Mouse (Mus musculus) bone marrow macrophage, adult 2 months (primary cell): ENCODE data around the gene Mlxipl. TPM values are rescaled to one million over a fixed set of nuclear protein-coding genes. Genes with fewer than 3 reads are reported as not detected.

Experiments
- H3K27ac ChIP-seq: 2 replicates; pipeline ENCODE4 v1.5.1; 2012; ENCODE audit warnings: low read depth, low read length; ENCODE audit not compliant: insufficient read depth
- H3K4me1 ChIP-seq: 2 replicates; pipeline ENCODE4 v1.6.1; 2012; ENCODE audit warnings: low read length; ENCODE audit not compliant: control insufficient read depth, insufficient read depth
- H3K4me3 ChIP-seq: 2 replicates; pipeline ENCODE4 v1.5.1; 2012; ENCODE audit warnings: mild to moderate bottlenecking, low read length, moderate library complexity; ENCODE audit not compliant: insufficient read depth
- CTCF ChIP-seq: IDR thresholded peaks from 2 replicates; pipeline ENCODE4 v1.5.1; 2012; ENCODE audit warnings: low read depth, mild to moderate bottlenecking, low read length, moderate library complexity
- POLR2A ChIP-seq: IDR thresholded peaks from 2 replicates; pipeline ENCODE4 v1.6.1; 2012; ENCODE audit warnings: mild to moderate bottlenecking, low read depth, low read length, borderline replicate concordance
- polyA plus RNA-seq: library from polyadenylated mRNA; stranded (reverse); fragments of >200 nt; gene quantifications from 2 replicates; pipeline ENCODE4 v1.2.4, GENCODE M21; 2012; ENCODE audit not compliant: missing spikeins, insufficient read depth, insufficient read length

Gene Mlxipl
- polyA plus RNA-seq, 1 experiment = not detected

DNA sequence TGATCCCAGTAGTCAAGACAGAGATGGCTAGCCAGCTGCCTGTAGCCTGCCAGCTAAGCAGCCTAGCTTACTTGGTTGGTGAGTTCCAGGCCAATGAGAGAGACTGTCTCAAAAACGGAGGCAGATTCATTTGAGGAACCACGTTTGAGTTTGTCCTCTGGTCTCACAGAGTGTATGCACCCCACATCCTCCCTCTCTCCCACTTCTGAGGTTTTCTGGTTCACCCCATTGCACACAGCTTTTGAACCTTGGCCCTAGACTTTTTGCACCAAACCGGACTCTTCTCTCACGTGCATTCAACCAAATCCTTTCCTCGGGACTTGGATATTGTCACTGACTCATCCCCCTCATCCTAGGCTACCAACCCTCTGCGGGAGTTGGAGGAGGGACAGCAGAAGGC is 20.3 kb downstream of the Mlxipl start:
- Histone ChIP-seq H3K27ac (no peak overlapping the region), H3K4me3 (no peak overlapping the region), H3K4me1 (no peaks in the 10 kb centered on the region)
- TF ChIP-seq POLR2A (no peak), CTCF (no peak)

DNA sequence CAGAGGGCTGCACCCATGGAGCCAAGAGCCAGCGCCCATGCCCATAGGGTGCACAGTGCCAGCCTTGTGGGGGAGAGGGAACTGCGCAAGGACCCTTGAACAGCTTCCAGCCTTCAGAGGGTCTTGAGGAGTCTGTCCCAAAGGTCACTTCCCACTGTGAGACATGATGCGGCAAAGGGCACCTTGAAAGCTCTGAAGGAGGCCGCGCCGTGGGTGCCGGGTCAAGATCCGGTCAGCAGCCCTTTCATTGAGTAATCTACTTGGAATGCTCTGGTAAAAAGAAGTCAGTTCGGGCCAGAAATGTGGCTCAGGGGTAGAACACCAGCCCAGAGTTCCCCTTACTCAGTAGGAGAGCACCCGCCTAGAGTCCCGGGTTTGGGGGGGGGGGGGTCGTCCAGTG is 24.1 kb downstream of the Mlxipl start:
- Histone ChIP-seq H3K27ac (no peak overlapping the region), H3K4me1 (no peaks in the 10 kb centered on the region), H3K4me3 (no peak overlapping the region)
- no peak for TF ChIP-seq CTCF
- TF ChIP-seq POLR2A = no peak

DNA sequence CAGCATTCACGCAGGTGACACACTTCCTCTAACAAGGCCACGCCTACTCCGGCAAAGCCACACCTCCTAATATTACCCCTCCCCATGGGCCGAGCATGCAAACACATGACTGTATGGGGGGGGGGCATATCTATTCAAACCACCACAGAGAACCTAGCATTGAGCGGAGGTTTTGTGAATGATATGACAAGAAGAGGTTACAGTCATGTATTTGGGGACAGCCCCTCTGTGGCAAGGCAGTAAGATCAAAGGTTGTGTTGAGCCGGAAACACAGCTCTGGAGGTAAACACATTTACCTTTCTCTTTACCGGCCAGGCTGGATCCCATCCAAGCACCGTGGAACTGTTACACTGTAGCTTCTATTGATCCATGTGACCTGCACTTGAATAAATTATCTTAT is 25.6 kb downstream of the Mlxipl start:
- TF ChIP-seq CTCF = no peak
- TF ChIP-seq POLR2A = no peak
- Histone ChIP-seq H3K4me3 (no peak overlapping the region), H3K27ac (no peak overlapping the region), H3K4me1 (no peaks in the 10 kb centered on the region)

DNA sequence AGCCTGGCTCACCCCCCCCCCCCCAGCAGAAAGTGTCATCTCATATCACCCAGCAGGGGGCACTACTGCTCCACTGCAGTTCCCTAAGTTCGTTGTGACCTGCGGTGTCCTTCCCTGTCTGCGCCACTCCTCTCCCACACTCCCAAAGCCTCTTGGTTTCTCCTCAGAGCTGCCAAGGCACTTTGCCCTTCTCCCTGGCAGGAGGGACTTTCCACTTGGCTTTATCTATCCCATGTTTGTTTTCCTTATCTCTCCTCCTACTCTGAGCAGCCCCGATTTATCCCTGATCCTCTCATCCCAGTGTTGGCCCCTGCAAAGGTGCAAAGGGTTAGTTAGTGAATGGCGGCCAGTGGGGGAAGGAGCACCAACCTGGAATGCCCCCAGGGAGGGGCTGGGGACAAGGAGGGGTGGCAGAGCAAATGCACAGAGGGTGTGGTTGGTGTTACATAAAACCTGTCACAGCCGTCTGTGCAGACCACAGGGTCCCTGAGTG is 28.9 kb downstream of the Mlxipl start:
- Histone ChIP-seq H3K4me1 (no peaks in the 10 kb centered on the region), H3K27ac (no peak overlapping the region), H3K4me3 (no peak overlapping the region)
- peak; percentile 56 for TF ChIP-seq CTCF
- no peak for TF ChIP-seq POLR2A

DNA sequence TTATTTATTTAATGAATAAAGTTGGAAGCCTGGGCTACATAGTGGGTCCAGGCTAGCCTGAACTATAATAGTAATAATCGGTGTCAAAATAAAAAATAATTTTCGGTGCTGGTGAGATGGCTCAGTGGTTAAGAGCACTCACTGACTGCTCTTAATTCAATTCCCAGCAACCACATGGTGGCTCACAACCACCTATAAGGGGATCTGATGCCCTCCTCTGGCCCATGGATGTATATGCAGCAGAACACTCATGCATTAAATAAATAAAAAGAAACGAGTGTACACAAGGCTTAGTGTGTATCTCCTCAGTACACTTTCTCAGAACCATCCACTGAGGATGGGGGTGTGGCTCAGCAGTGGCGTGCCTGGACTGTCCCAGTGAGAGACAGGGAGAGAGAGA is 31.1 kb downstream of the Mlxipl start:
- no peaks in the 10 kb centered on the region for H3K4me1 ChIP-seq
- TF ChIP-seq CTCF (no peak), POLR2A (no peak)
- no peak overlapping the region for H3K4me3 ChIP-seq
- H3K27ac ChIP-seq = no peak overlapping the region

DNA sequence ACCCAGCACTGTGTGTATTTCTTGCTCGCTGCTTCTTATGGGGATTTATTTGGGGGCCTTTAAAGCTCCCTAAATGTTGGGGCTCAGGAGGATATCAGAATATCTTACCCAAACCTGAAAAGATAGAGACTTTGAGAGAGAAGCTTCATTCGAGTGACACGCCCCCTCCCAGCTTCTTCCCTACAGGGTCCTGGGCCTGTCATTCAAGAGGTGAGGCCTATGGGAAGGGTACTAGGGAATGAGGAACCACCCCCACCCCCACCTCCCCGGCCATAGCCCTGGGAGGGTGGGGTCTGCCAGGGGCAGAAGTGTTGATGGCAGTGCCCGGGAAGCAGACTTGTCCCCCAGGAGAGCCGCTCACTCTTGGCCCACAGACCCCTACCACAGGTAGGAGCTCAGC is 36.4 kb downstream of the Mlxipl start:
- Histone ChIP-seq H3K4me1 (peaks cover 7% of the 10 kb centered on the region), H3K4me3 (no peak overlapping the region), H3K27ac (no peak overlapping the region)
- TF ChIP-seq CTCF (no peak), POLR2A (no peak)

DNA sequence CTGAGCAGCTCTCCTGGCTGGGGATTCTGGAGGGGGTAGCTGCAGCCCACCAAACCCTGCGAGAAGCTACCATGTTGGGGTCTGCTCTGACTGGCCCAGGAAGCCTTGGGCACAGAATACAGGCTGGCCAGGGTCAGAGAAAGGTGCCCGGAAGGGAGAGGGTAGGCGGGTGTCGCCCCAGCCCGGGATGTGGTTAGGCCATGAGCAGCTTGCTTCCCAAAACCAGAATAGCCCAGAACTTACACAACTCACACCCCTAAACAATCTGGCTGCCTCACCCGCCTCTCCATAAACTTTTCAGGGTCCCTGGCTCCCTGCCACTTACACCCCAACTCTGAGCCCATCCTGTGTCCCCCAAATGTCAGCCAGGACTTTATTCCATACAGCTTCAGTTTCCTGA is 38.0 kb downstream of the Mlxipl start:
- Histone ChIP-seq H3K4me1 (peaks cover 7% of the 10 kb centered on the region), H3K27ac (no peak overlapping the region), H3K4me3 (no peak overlapping the region)
- TF ChIP-seq CTCF (no peak), POLR2A (no peak)

DNA sequence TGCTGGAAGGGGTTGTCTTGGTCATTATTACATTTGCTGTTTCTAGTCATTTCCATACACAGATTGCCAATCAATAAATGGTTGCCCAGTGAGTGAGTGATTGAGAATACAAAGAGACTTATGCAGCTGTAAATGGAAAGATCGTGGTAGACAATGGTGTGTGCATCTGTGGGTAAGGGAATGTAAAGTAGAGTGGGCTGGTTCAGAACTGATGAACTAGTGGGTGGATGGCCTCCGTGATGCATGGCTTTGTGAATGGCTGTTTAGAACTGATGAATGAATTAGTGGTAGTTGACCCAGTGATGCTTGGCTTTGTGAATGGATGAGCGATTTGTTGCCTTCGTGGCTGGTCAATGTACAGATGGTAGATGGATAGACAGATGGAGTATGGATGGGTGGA is 40.1 kb downstream of the Mlxipl start:
- Histone ChIP-seq H3K27ac (no peak overlapping the region), H3K4me3 (no peak overlapping the region), H3K4me1 (peaks cover 11% of the 10 kb centered on the region)
- TF ChIP-seq POLR2A = no peak
- no peak for TF ChIP-seq CTCF

DNA sequence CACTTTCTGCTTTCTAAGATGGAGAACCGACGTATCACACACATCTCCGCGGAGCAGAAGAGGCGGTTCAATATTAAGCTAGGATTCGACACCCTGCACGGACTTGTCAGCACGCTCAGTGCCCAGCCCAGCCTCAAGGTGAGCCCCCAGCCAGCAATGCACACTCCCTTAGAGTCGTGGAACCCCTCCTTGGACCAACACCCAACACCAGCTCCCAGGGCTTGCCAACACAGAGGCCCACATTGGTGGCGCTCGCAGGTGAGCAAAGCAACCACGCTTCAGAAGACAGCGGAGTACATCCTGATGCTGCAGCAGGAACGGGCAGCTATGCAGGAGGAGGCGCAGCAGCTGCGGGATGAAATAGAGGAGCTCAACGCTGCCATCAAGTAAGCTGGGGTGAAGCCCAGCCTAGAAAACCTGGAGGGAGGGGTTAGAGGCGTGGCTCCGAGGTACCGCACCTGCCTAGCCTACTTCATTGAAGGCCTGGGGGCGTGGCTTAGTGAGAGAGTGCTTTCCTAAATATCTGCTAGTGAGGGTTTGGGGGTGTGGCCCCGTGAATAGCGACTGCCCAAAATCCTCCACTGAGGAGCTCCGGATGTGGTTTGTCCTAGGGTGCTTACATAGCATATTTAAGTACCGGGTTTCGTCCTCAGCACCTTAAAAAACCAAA is 44.2 kb downstream of the Mlxipl start:
- Histone ChIP-seq H3K27ac (peak overlapping the region; percentile 38; the same call in 1 of the 2 replicates), H3K4me1 (peaks cover 8% of the 10 kb centered on the region), H3K4me3 (peak overlapping the region; percentile 61)
- TF ChIP-seq POLR2A (no peak), CTCF (no peak)

DNA sequence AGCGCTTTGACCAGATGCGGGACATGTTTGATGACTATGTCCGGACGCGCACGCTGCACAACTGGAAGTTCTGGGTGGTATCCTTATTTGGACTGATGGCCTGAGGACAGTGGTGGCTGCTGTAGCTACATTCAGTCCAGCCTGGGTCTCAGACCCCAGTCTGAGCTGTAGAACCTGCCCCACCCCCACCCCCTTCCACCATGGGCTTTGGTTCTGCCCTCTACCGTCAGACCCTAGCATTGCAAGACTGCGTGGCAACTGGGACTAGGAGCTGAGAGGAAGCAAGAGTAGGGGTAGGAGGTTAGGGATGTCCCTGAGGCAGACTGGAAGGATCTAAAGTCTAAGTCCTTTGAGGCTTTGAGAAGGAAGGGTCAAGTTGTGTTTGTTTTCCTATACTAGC is 44.8 kb downstream of the Mlxipl start:
- Histone ChIP-seq H3K4me3 (peak overlapping the region; percentile 61), H3K4me1 (peaks cover 13% of the 10 kb centered on the region), H3K27ac (peak overlapping the region; percentile 38)
- TF ChIP-seq CTCF = peak; percentile 83
- no peak for TF ChIP-seq POLR2A
